Mouse (Mus musculus) cerebellum, adult 8-10 months (tissue): ENCODE measurements around the gene Ddost.

Source experiments
- DNase-seq: peaks from one replicate; pipeline ENCODE4 v3.0.0; 2022

Ddost gene

GRCm38 (mm10) chr4:138341393-138341792 lies 36.9 kb downstream of the Ddost start:
- no peak for DNase-seq

GRCm38 (mm10) chr4:138342048-138342447 lies 37.5 kb downstream of the Ddost start:
- DNase-seq: no peak

- no peak for DNase-seq
Observed at GRCm38 (mm10) chr4:138342778-138343177, 38.2 kb downstream of the Ddost start.

GRCm38 (mm10) chr4:138343341-138343837 lies 38.9 kb downstream of the Ddost start:
- DNase-seq: peak; percentile 54

GRCm38 (mm10) chr4:138344891-138345545 lies 40.5 kb downstream of the Ddost start:
- no peak for DNase-seq

GRCm38 (mm10) chr4:138347280-138347679 lies 42.8 kb downstream of the Ddost start:
- no peak for DNase-seq

- DNase-seq: no peak
Observed at GRCm38 (mm10) chr4:138348716-138349115, 44.2 kb downstream of the Ddost start.

- no peak for DNase-seq
Observed at GRCm38 (mm10) chr4:138351821-138352220, 47.3 kb downstream of the Ddost start.

GRCm38 (mm10) chr4:138352692-138353091 lies 48.2 kb downstream of the Ddost start:
- no peak for DNase-seq

- DNase-seq: no peak
Observed at GRCm38 (mm10) chr4:138353438-138354171, 49.1 kb downstream of the Ddost start.

GRCm38 (mm10) chr4:138355496-138355895 lies 51.0 kb downstream of the Ddost start:
- no peak for DNase-seq

GRCm38 (mm10) chr4:138356141-138356540 lies 51.6 kb downstream of the Ddost start:
- no peak for DNase-seq

GRCm38 (mm10) chr4:138356551-138356950 lies 52.0 kb downstream of the Ddost start:
- DNase-seq: no peak

GRCm38 (mm10) chr4:138358176-138358575 lies 53.6 kb downstream of the Ddost start:
- no peak for DNase-seq

GRCm38 (mm10) chr4:138361370-138361821 lies 56.9 kb downstream of the Ddost start:
- peak; percentile 54 for DNase-seq
